Mouse (Mus musculus) kidney, embryonic 16.5 days (tissue): Measurements from ENCODE around the gene Spocd1. TPM values are rescaled to one million over a fixed set of nuclear protein-coding genes. Genes with fewer than 3 reads are reported as not detected.
"Not testable (repeated sequence)": the region's sequence is repeated elsewhere in the genome, so short reads cannot be mapped to it uniquely, and the experiment has no call there.

Source experiments
- ATAC-seq: fragments of 200-750 bp; cut with Nextera tagmentation; 2 replicates; pipeline ENCODE4 v1.8.0; 2017; ENCODE audit warnings: moderate TSS enrichment; ENCODE audit not compliant: low FRiP score, low TSS enrichment
- H3K27ac ChIP-seq: fragments of 300-500 bp; sonication (generic); 2 replicates; pipeline ENCODE4 v1.5.1; 2014; ENCODE audit warnings: low read length
- H3K27me3 ChIP-seq: fragments of 300-500 bp; sonication (generic); 2 replicates; pipeline ENCODE4 v1.6.1; 2014; ENCODE audit warnings: low read length, control low read depth, mixed read lengths; ENCODE audit not compliant: insufficient read depth
- H3K36me3 ChIP-seq: fragments of 300-500 bp; sonication (generic); 2 replicates; pipeline ENCODE4 v1.6.1; 2014; ENCODE audit warnings: low read length, control low read depth, mixed read lengths; ENCODE audit not compliant: insufficient read depth
- H3K4me1 ChIP-seq: fragments of 300-500 bp; sonication (generic); 2 replicates; pipeline ENCODE4 v1.6.1; 2014; ENCODE audit warnings: low read length, control low read depth, mixed read lengths; ENCODE audit not compliant: insufficient read depth
- H3K4me2 ChIP-seq: fragments of 300-500 bp; sonication (generic); replicated peaks from 2 replicates; pipeline ENCODE4 v1.6.1; 2014; ENCODE audit warnings: low read depth, low read length
- H3K4me3 ChIP-seq: fragments of 300-500 bp; sonication (generic); 2 replicates; pipeline ENCODE4 v1.5.1; 2014; ENCODE audit warnings: mild to moderate bottlenecking, low read length
- H3K9ac ChIP-seq: fragments of 300-500 bp; sonication (generic); replicated peaks from 2 replicates; pipeline ENCODE4 v1.6.1; 2014; ENCODE audit warnings: low read length
- H3K9me3 ChIP-seq: fragments of 300-500 bp; sonication (generic); 2 replicates; pipeline ENCODE4 v1.6.1; 2016; ENCODE audit warnings: low read length, control low read depth
- WGBS: fragments of 180-500 bp; shearing (Covaris S2); extraction: QIAGEN DNeasy Blood & Tissue Kit; methylation state at CpG from one replicate; pipeline ENCODE4 v1.1.7; 2014; 5-methylcytosine and 5-hydroxymethylcytosine counted together
- polyA plus RNA-seq: library from polyadenylated mRNA; unstranded; fragments of >200 nt; fragmentation: Nextera tagmentation; extraction: Ambion mirVana; gene quantifications from 2 replicates; pipeline ENCODE4 v1.2.1, GENCODE M21; 2015

The Spocd1 gene
- polyA plus RNA-seq: 0.32 TPM in 1 of 2 replicates, not detected in the other

GRCm38 (mm10) chr4:129928949-129929348, at the start of gene Spocd1:
Spocd1 (plus strand) TSS chr4:129929249.
- Histone ChIP-seq H3K9ac (no peak within 1 kb of the TSS; the same call in 1 of the 2 replicates), H3K4me2 (peak within 1 kb of the TSS; percentile 48), H3K27ac (no peak within 1 kb of the TSS), H3K27me3 (no peaks in the 10 kb centered on the region), H3K4me1 (peaks cover 4% of the 10 kb centered on the region; the same call in 1 of the 2 replicates), H3K4me3 (0 out of 2 replicates have a peak within 1 kb of the TSS, but pooled peaks have one; percentile 23), H3K36me3 (no peaks in the 10 kb centered on the region), H3K9me3 (peaks cover 6% of the 10 kb centered on the region; the same call in 1 of the 2 replicates)
- 34% methylated on average over 4 of the region's 4 CpGs for WGBS
- no peak for ATAC-seq

GRCm38 (mm10) chr4:129880615-129881014, 48.4 kb upstream of the Spocd1 start:
- H3K4me3 ChIP-seq: no peak overlapping the region
- H3K4me1 ChIP-seq: peaks cover 34% of the 10 kb centered on the region
- no peak overlapping the region for H3K9ac ChIP-seq
- H3K36me3 ChIP-seq: no peaks in the 10 kb centered on the region
- no peak overlapping the region for H3K4me2 ChIP-seq
- ATAC-seq: no peak
- H3K27me3 ChIP-seq: no peaks in the 10 kb centered on the region
- H3K27ac ChIP-seq: no peak overlapping the region
- no peaks in the 10 kb centered on the region for H3K9me3 ChIP-seq
- WGBS: 60% methylated on average over 7 of the region's 7 CpGs

GRCm38 (mm10) chr4:129881661-129882060, 47.4 kb upstream of the Spocd1 start:
- no peak for ATAC-seq
- WGBS: 25% methylated on average over 3 of the region's 3 CpGs
- no peak overlapping the region for H3K4me3 ChIP-seq
- no peak overlapping the region for H3K4me2 ChIP-seq
- H3K9ac ChIP-seq: no peak overlapping the region
- peaks cover 31% of the 10 kb centered on the region for H3K4me1 ChIP-seq
- H3K9me3 ChIP-seq: no peaks in the 10 kb centered on the region
- H3K36me3 ChIP-seq: no peaks in the 10 kb centered on the region
- H3K27me3 ChIP-seq: no peaks in the 10 kb centered on the region
- H3K27ac ChIP-seq: no peak overlapping the region

- H3K4me2 ChIP-seq: peak overlapping the region; percentile 45
- peak overlapping the region; percentile 61 for H3K9ac ChIP-seq
- peak overlapping the region; percentile 44; the same call in 1 of the 2 replicates for H3K27ac ChIP-seq
- H3K4me3 ChIP-seq: 0 out of 2 replicates have a peak overlapping the region, but pooled peaks have one; percentile 15
- H3K4me1 ChIP-seq: peaks cover 22% of the 10 kb centered on the region
- 28% methylated on average over 11 of the region's 11 CpGs for WGBS
- H3K27me3 ChIP-seq: no peaks in the 10 kb centered on the region
- H3K9me3 ChIP-seq: no peaks in the 10 kb centered on the region
- H3K36me3 ChIP-seq: no peaks in the 10 kb centered on the region
- ATAC-seq: peak; percentile 56
Observed at GRCm38 (mm10) chr4:129882555-129883293, 46.3 kb upstream of the Spocd1 start.

- H3K9me3 ChIP-seq: no peaks in the 10 kb centered on the region
Observed at GRCm38 (mm10) chr4:129884041-129884930, 44.8 kb upstream of the Spocd1 start.

GRCm38 (mm10) chr4:129889661-129890060, 39.4 kb upstream of the Spocd1 start:
- ATAC-seq: no peak
- H3K4me2 ChIP-seq: no peak overlapping the region
- H3K4me3 ChIP-seq: no peak overlapping the region
- no peaks in the 10 kb centered on the region for H3K4me1 ChIP-seq
- H3K9ac ChIP-seq: no peak overlapping the region
- H3K9me3 ChIP-seq: no peaks in the 10 kb centered on the region
- H3K27me3 ChIP-seq: no peaks in the 10 kb centered on the region
- WGBS: 78% methylated on average over 10 of the region's 10 CpGs
- H3K36me3 ChIP-seq: no peaks in the 10 kb centered on the region
- no peak overlapping the region for H3K27ac ChIP-seq

More at GRCm38 (mm10) chr4:129884041-129884930, 44.8 kb upstream of the Spocd1 start:
- Histone ChIP-seq H3K27ac (no peak overlapping the region), H3K4me3 (no peak overlapping the region), H3K4me1 (peaks cover 17% of the 10 kb centered on the region; the same call in 1 of the 2 replicates), H3K9ac (no peak overlapping the region), H3K4me2 (no peak overlapping the region), H3K27me3 (no peaks in the 10 kb centered on the region), H3K36me3 (no peaks in the 10 kb centered on the region)
- no peak for ATAC-seq
- 80% methylated on average over 12 of the region's 12 CpGs for WGBS

GRCm38 (mm10) chr4:129890094-129890493, 39.0 kb upstream of the Spocd1 start:
- Histone ChIP-seq H3K4me2 (no peak overlapping the region), H3K4me3 (no peak overlapping the region), H3K9me3 (no peaks in the 10 kb centered on the region), H3K27ac (no peak overlapping the region), H3K4me1 (no peaks in the 10 kb centered on the region), H3K9ac (no peak overlapping the region), H3K27me3 (no peaks in the 10 kb centered on the region), H3K36me3 (no peaks in the 10 kb centered on the region)
- no peak for ATAC-seq
- 78% methylated on average over 7 of the region's 7 CpGs for WGBS

GRCm38 (mm10) chr4:129894861-129895260, 34.2 kb upstream of the Spocd1 start:
- Histone ChIP-seq H3K4me3 (no peak overlapping the region), H3K4me2 (no peak overlapping the region), H3K27me3 (no peaks in the 10 kb centered on the region), H3K4me1 (no peaks in the 10 kb centered on the region), H3K9me3 (no peaks in the 10 kb centered on the region), H3K9ac (no peak overlapping the region), H3K27ac (no peak overlapping the region), H3K36me3 (no peaks in the 10 kb centered on the region)
- no peak for ATAC-seq
- WGBS: 93% methylated on average over 3 of the region's 3 CpGs

GRCm38 (mm10) chr4:129898815-129899214, 30.2 kb upstream of the Spocd1 start:
- not testable (repeated sequence) for H3K36me3 ChIP-seq, H3K9me3 ChIP-seq, H3K4me2 ChIP-seq, H3K27ac ChIP-seq, H3K4me3 ChIP-seq, H3K9ac ChIP-seq, H3K27me3 ChIP-seq, H3K4me1 ChIP-seq, ATAC-seq
- 93% methylated on average over 18 of the region's 18 CpGs for WGBS
